Mouse (Mus musculus) erythroid progenitor cell, adult 5-6 weeks (primary cell): ENCODE measurements around the gene Rxfp2. TPM values are rescaled to one million over a fixed set of nuclear protein-coding genes. Genes with fewer than 3 reads are reported as not detected.
A peak's percentile ranks its signal among the peaks of the same experiment; 100 is the strongest.

Experiments used
- ATAC-seq: replicated peaks from 2 replicates; pipeline ENCODE4 v1.8.0; 2016; ENCODE audit warnings: moderate number of reproducible peaks, mild to moderate bottlenecking, moderate TSS enrichment, inconsistent platforms; ENCODE audit not compliant: poor library complexity, low FRiP score, severe bottlenecking
- total RNA-seq, 2 experiments: library from RNA; stranded (forward) in 1 of 2; stranded (reverse) in 1 of 2; fragments of 150-400 nt in 1 of 2; fragments of 186-747, 209-891 nt in 1 of 2; gene quantifications; 2 replicates each; pipeline versions ENCODE4 v1.2.3 to v1.2.4; 2015 to 2017; ENCODE audit warnings: low replicate concordance in 2 of 2

Gene Rxfp2
- total RNA-seq, 2 experiments from 2014 or later = not detected

- no peak for ATAC-seq
These were observed 13.6 kb downstream of the Rxfp2 start for GRCm38 (mm10) chr5:150032075-150032492.

GRCm38 (mm10) chr5:150036286-150036685, 17.8 kb downstream of the Rxfp2 start:
- ATAC-seq = no peak

- ATAC-seq = no peak
These were observed 18.4 kb downstream of the Rxfp2 start for GRCm38 (mm10) chr5:150036918-150037317.

- ATAC-seq = no peak
These were observed 26.1 kb downstream of the Rxfp2 start for GRCm38 (mm10) chr5:150044533-150044932.

- no peak for ATAC-seq
These were observed 28.0 kb downstream of the Rxfp2 start for GRCm38 (mm10) chr5:150046438-150046837.

GRCm38 (mm10) chr5:150049946-150050345, 31.5 kb downstream of the Rxfp2 start:
- no peak for ATAC-seq

- no peak for ATAC-seq
These were observed 33.4 kb downstream of the Rxfp2 start for GRCm38 (mm10) chr5:150051828-150052227.

- no peak for ATAC-seq
These were observed 34.8 kb downstream of the Rxfp2 start for GRCm38 (mm10) chr5:150053294-150053693.

- no peak for ATAC-seq
These were observed 35.5 kb downstream of the Rxfp2 start for GRCm38 (mm10) chr5:150053956-150054355.

- ATAC-seq = no peak
These were observed 36.8 kb downstream of the Rxfp2 start for GRCm38 (mm10) chr5:150055322-150055721.

GRCm38 (mm10) chr5:150056056-150056455, 37.6 kb downstream of the Rxfp2 start:
- no peak for ATAC-seq

GRCm38 (mm10) chr5:150058845-150059244, 40.4 kb downstream of the Rxfp2 start:
- no peak for ATAC-seq

GRCm38 (mm10) chr5:150059466-150059865, 41.0 kb downstream of the Rxfp2 start:
- no peak for ATAC-seq

GRCm38 (mm10) chr5:150061086-150061485, 42.6 kb downstream of the Rxfp2 start:
- ATAC-seq = no peak

GRCm38 (mm10) chr5:150064286-150064685, 45.8 kb downstream of the Rxfp2 start:
- ATAC-seq = no peak

GRCm38 (mm10) chr5:150070086-150070485, 51.6 kb downstream of the Rxfp2 start:
- ATAC-seq = no peak

GRCm38 (mm10) chr5:150071738-150072137, 53.3 kb downstream of the Rxfp2 start:
- ATAC-seq = no peak

- no peak for ATAC-seq
These were observed 61.7 kb downstream of the Rxfp2 start for GRCm38 (mm10) chr5:150079866-150080797.

GRCm38 (mm10) chr5:150082696-150083095, 64.2 kb downstream of the Rxfp2 start:
- ATAC-seq = no peak

- no peak for ATAC-seq
These were observed 64.7 kb downstream of the Rxfp2 start for GRCm38 (mm10) chr5:150083190-150083589.

- peak; percentile 61; the same call in 1 of the 2 replicates for ATAC-seq
These were observed 79.1 kb downstream of the Rxfp2 start for GRCm38 (mm10) chr5:150097620-150098019.
